Mouse (Mus musculus): ENCODE data around the gene Sdr39u1.

Gene Sdr39u1

DNA sequence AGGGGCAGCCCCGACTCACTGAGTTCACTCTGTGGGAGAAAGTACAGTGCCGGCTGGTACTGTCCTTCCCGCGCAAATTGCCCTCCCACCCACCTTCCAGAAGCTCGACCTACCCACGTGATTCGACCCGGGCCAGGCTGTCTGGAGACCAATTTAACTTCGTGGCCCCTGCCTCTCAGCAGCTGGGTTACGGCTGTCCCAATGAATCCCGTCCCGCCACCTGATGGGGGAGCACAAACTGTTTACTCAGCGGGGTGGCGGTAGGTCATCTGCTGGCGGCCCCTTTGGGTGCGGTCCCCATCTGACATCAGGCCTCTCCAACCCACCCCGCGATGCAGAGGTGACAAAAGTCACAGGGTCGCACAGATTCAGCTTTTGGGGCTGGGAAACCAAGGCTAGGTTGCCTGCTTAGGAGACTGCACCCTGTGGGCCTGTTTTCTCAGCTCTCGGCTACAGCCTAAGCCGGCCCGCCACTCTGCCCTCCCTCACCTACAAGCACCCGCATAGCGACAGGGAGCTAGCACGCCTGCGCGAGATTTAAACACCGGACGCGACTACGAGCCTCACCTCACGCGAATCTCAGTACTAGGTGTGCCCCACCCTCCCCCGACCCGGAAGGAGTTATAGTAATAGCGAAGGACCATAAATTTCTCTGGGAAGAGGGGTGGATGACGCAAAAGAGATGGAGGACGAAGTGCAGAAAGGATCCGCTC, at the start of gene Sdr39u1:
Sdr39u1 (minus strand) TSS at position 593 of the 713 bp plus-strand sequence.
- peak; percentile 90 for DNase-seq

DNA sequence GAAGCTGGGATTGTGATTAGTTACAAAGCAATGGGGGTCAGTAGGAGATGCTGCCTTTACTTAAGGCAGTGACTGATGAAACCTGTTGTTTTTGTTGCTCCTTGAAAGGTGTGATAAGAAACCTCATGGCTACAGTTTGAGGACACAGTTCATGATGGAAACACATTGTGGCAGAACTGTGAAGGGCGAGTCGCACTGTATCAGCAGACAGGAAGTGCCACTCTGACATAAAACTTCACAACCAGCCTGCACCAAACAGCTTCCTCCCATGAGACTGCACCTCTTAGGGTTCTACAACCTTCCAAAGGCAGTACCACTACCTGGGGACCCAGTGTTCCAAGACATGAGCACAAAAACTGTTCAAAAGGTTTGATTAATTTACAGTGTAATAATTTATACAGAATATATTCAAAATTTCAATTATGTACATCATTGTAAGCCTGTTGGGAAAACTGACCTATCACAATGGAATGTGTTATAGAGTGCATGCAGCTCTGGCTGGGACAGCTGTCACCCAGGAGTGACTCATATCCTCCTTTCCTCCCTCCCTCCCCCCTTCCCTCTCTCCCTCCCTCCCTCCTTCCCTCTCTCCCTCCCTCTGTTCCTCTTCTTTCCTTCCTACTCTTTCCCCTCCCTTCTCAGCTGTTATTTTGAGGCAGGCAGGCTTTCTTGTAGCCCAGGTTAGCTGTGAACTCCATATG, 46.3 kb upstream of the Sdr39u1 start:
- no peak for DNase-seq

DNA sequence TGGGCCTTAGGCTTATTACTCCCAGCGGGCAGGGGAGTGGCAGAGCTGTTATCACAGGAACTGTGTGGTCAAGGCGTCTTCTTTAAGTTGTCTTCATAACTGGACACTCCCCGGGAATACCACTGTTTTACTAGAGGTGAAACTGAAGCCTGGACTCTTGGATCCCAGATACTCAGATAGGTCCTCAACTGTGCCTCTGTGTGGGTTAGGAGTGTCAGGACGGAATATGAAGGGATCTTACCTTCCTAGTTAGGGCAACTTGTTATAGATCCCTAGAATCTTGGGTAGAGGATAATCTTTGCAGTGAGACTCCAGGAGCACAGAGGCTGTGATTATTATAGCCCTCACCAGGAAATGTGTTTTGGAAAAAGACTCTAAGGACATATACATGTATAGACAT, 44.5 kb upstream of the Sdr39u1 start, which contains the start of gene Cma1:
Cma1 (minus strand) TSS at position 101 of the 400 bp plus-strand sequence.
- no peak for DNase-seq

DNA sequence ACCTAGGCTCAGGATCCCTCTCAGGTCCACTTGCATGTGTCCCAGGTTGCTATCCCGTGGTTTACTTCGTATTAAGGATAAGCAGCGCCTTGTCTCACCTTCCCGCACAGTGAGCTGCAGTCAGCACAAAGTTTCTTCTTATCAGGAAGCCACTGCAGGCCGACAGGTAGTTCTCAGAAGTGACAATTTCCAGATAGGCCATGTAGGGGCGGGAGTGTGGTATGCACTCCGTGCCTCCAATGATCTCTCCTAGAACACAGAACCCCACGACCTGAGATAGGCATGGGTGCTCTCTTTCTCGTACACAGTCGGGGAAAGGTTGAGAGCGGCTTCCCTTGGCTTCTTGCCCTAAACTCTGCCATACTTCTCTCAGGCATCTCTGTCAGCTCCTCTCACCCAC, 43.5 kb upstream of the Sdr39u1 start:
- no peak for DNase-seq

DNA sequence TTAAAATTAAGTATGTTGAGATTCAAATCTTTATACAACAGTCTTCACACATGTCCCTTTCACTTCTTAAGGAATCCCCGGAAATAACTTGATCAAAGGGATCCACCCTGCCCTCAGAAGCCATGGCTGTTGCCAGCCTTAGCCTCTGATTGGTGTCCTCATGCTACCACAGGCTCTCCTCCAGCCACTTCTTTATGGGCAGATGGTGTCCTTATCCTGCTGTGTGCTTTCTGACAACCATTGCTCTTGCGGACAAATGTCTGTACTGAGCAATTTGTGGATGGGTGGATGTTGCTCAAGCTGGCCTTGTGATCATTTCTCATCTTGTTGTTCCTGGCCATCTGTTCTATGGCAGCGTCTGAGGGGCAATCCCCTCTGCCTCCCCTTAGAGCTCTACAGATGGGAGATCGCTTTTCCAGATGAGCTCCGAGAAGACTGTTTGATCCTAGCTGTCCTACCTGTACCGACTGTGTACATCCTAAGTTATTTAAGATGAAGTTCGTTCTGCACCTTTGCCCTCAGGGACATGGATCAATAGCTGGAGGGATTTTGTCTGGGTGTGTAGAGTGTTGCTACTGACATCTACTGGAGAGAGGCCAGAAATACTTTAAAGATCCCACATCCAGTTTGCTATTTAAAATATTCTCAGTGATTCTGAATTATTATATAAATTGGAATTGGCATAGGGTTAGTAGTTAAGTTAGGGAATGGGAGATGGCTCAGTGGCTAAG, 40.1 kb upstream of the Sdr39u1 start:
- DNase-seq, result no peak

DNA sequence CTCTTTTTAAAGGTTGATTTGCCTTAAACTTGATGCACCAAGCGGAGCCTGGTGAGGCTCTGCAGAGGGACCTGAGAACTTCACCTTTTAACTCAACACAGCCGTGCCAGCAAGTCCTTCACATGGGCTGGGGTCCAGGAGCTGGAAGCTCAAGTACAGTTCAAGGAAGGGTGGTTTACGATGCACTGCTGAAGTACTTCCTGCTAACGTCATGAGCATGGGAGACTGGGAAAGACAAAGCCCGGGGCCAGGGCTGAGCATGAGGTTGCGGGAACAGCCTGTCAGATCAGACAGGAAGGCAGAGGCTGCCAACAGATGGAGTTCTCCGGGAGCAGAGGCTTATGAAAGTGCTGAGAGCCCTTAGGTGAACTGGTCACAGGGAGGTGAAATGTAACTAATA, 33.5 kb upstream of the Sdr39u1 start:
- no peak for DNase-seq

DNA sequence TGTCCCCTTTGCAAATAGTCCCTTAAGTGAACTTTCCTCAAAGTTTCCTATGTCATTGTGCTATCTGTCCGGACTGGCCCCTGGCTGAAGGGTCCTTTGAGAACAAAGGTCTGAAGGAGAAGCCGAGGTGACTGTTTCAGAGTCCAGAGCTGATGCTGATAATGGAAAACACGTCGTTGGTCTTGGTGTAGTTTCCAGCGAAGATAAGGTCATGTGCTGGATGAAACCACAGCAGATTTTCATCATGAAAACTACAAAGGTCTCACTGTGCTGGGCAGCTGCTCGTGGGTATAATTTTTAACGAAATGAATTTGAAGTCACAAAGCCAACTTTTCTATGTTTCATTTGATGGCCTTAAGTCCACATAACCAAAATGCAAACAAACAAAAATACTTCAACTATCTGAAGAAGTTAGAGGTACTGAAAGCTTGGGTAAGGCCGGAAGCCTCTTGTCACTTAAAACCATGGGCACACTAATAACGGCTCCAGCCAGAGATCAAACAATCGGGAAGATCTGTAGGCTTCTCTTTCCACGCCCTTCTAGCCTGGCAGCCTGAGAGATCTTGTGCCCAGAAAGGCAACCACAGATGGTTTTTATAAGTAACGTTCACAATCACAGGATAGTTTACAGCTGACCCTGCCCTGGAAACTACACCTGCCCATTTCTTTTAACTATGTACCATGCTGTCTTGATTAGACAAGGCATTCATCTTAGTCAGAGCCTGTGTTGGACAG, 29.3 kb upstream of the Sdr39u1 start:
- no peak for DNase-seq

DNA sequence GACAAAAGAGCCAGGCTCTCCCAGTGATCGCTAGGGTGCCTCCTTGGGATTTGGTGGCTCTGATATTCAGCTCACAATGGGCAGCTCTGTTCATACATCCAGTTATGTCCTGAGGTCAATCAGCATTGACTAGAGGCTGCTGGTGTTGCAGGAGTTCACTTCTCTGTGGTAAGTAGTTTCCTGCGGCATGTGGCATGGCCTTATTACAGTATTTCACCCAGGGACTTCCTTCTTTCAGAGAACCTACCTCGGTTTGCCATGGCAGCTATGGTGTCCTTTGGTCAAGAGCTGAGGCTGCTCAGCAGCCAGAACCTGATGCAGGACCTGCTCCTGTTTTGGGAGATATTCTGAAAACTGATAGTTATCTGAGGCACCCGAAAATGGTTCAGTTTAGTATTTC, 26.8 kb upstream of the Sdr39u1 start:
- DNase-seq, result no peak

DNA sequence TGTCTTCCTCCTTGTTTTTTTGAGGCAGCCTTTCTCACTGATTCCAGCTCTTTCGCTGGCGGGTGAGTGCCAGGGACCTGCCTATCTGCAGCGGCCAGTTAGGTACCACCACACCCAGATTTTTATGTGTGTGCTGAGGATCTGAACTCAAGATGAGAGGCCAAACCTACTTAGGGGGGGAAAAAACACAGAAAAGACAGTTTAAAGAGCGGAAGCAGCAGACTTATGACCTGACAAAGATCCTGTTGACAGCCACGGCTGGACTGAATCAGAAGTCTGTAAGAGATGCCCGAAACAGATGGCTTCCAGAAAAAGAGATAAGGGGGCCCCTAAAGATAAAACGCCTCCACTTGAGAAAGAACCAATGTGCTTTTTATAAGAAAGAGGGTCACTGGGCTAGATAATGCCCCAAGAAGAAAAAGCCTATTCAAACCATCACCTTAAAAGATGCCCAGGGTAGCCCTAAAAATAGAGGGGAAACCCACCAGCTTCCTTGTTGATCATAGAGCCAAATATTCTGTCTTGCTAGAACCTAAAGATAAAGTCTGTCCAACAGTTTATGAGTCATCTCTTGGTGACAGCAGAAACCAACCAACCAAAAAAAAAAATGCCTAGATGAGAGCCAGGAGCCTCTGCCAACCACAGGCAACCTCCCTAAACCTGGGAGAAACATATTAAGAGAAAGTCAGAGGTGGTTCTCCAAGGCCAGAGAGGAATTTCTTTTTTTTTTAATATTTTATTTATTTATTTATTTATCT, 22.6 kb upstream of the Sdr39u1 start:
- no peak for DNase-seq

DNA sequence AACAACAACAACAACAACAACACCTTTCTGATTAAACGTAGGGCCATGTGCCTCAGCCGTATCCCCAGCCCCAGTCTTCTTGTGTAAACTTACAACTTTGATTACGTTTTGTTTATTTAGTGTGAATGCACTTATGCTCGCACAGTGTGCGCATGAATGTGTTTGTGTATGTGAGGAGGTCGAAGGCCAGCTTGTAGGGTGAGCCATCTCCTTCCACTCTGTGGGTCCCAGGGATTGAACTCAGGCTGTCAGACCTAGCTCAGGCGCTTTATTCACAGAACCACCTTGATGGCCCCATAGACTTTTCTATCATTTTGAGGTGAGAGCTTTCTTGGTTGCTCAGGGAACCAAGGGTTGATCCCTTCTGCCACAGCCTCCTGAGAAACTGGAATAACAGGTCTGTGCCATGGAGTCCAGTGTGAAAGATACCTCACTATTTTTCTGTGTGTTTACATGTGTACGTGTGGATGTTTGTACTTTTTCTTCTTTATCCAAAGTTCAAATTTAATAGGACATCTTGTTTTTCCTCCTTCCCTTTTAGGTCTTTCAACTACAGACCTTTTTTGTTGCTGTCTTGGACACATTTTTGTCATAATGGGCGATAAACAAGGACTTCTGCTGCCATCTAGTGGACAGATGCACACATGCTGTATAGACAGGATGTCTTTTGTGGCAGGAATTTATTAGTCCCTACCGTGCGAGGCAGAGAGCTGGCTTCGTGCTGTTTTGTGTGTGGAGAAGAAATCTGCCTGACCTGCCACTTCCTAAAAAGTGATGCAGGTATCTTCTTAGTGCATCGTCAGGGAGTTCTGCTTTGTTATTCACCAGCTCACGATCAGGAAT, 18.4 kb upstream of the Sdr39u1 start:
- DNase-seq, result peak; percentile 78

DNA sequence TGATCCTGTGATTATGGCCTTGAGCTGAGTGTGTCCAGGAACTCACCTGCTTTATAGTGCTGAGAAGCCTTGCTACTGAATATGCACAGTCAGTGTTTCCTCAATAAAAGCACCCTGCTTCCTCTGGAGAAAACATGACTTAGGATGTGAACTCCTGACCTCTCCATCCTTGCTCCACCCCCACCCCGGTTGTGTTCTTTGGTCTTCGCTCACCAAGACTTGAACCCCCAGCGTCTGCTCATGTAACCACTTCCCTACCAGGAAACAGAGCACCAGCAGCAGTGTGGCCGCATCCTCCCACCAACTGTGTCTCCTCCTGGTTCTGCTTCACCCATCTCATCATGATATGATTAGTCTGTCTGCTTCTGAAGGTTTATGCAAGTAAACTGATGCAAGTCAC, 13.3 kb upstream of the Sdr39u1 start:
- DNase-seq, result peak; percentile 35

DNA sequence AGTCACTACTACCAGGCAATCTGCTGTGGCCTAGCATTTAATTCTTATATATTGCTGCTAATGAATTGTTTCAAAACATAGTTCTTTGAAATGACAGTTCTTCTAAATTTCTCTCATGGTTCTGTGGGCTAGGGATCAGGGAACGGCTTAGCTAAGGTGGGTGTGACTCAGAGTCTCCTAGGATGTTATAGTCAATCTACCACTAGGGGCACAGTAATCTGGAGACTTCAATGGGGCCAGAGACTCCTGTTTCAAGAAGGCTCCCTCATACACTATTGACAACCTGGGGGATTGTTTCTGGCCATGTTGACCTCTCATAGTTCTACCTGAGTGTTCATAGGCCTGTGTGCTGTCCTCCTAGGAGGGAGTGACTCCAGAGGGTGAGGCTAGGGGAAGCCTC, 5.4 kb upstream of the Sdr39u1 start:
- no peak for DNase-seq

DNA sequence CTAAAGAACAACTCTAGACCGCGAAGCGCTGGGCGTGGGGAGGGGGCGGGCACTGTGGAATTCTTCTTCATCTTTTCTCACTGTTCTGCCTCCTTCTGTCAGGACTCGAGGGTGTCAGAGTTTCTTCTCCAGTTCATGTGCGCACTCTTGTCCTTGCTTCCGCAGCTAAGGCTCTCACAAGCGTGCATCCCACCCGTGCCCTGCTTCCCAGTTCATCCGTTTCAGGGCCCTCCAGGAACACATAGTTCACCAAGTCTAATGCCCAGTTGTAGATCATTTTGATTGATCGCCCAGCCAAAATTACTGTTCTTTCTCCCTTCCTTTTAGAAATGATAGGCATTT, 292 bp upstream of the Sdr39u1 start:
- no peak for DNase-seq

DNA sequence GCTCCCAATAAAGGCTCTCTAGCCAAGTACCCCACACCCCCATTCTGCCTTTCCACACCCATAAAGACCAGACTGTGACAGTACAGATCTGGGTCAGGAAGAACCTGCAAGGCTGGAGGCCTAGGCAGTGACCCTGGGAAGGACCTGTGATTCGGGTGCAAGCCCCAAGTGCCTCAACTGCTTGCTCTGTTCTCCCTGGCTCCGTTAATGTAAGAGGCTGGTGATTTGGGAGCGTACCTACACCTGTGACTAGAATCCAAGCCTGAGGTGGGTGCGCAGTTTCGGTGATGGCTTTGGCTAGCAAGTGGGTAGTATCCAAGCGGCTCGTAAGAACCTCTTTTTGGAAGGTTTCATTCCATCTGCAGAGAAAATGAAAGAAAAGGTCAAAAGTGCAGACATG, 1.1 kb downstream of the Sdr39u1 start:
- DNase-seq, result no peak

DNA sequence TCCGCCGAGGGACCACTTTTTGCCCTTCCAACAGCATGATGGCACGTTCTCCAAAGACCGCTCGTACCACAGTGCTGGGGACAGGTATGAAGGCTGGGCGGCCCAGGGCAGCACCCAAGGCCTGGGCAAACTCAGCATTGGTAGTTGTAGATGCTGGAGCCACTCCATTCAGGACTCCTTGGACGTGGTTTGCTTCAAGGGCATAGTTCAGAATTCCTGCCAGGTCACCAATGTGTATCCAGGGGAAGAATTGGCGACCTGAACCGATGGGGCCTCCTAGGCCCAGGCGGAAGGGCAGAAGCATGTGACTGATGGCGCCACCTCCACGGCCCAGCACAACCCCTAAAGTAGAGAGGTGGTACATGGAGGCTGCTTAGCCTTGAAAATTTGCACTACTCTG, 2.4 kb downstream of the Sdr39u1 start:
- DNase-seq, result no peak

DNA sequence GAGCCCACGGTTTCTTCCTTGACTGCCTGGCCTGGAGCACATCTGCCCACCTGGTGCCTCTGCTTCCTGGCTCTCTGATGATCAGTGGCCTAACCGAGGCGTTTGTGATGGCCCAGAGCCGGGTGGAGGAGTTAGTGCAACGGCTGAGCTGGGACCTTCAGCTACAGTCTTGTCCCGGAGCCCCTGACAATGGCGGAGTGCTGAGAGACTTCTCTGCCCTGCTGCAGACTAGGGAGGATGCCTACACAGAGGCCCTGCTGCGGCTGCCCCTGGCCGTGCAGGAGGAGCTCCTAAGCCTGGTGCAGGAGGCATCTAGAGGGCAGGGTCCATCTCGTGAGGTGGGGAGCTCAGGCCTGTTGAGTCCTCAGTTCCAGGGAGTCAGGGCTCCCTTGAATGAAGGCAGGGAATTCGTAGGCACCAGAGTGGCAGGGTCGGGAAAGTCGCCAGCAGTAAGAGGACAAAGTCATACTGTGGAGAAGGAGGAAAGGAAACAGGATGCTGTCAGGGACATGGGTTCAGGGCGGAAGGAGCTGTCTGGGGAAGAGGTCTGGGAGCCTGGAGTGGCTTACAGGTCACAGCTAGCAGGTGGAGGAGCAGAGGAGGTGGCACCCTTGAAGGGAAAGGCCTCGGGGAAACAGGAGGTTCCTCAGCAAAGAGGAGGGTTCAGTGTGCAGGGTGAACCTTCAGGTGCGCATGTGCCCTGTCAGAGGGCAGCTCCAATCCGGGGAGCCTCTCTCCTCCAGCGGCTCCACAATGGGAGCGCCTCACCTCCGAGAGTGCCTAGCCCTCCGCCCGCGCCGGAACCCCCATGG, 13.3 kb downstream of the Sdr39u1 start:
- no peak for DNase-seq

DNA sequence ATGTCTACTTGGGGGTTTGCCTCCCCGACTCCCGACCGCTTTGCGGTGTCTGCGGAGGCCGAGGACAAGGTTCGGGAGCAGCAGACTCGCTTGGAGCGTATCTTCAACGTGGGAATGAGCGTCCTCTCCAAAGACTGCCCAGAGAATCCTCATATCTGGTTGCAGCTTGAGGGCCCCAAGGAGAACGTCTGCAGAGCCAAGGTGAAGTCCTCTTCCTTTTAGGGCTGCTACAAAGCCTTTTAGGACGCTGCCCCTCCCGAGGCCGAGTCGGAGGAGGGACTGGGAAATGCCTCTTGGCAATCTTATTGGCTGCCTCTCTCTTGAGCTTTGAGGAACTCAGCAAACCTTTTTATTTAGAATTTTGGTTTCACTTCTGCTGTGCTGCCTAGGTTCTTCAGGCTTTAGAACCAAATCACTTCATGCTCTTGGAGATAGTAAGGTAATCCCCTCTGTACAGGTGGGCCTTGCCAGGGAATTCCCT, 14.3 kb downstream of the Sdr39u1 start:
- peak; percentile 67 for DNase-seq

DNA sequence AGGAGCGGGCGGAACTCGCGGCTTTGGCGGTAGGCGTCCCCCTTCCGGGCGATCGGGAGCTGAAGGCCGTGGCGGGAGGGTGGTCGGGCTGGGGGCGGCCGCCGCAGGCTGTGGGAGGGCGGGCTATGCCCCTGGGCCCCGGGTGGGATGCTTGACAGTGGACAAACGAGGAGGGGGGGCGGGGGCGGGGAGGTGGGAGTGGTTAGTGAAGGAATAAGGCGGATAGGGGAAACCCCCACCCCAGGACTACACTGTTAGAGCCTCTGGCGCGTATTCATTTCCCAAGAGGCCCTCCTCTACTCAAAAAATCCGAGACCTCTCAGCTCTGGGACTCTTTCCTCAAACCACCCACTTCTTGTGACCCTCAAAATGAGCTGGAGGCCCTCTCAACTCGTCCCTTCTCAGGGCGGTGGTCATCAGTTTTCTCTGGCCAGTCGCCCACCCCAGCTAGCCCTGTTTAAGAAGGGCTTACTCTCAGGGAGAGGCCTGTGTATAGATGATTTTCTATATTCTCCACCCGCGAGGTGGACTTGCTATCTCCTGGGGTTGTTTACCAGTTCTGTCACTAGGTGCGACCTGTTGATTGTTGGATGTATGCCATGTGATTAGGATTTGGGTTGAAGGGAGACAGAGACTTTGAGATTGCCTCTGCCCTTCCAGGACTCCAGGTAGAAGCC, 14.8 kb downstream of the Sdr39u1 start:
- DNase-seq, result no peak

DNA sequence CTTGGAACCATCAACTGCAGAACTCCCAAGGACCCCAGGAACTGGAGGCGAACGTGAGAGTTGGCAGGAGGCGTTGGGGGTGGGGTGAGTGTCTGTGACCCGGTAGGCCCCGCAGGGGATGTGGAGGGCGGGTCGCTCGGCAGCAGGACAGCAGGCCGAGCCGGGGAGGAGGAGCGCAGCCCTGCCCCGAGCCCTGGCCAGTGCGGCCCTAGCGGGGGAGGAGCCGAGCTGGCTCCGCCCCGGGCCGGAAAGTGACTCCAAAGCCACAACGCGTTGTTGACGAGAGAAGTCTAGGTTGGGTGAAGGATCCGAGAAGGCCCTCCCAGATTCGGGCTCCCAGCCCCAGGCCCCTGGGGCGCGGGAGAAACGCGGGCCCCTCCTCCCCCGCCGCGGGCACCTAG, 15.4 kb downstream of the Sdr39u1 start, which contains the start of gene Khnyn:
Khnyn (plus strand) TSS at position 235 of the 401 bp plus-strand sequence.
- peak; percentile 75 for DNase-seq

DNA sequence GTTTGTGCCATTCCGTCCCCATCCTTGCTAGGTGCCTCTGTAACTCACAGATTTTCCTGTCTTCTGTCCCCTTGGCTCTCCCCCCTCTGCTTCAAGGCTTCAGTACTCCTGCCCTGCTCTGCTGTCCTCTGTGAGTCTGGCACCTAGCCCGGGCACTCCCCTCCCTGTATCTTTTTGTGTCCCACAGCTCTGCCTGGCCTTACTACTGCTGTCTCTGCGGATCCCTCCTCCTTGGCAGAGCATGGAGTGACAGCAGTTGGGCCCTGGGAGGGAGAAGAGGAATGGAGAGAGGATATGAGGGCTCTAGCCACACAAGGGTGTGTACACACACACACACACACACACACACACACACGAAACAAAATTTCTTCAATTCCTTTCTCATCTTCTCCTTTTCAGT, 15.9 kb downstream of the Sdr39u1 start, which contains the start of gene Cbln3:
Cbln3 (minus strand) TSS at position 227 of the 400 bp plus-strand sequence.
- no peak for DNase-seq

Data from thymus, postnatal 14 days (tissue).